Mouse (Mus musculus) macrophage (primary cell): Measurements from ENCODE around the gene Rreb1. TPM values are rescaled to one million over a fixed set of nuclear protein-coding genes. Genes with fewer than 3 reads are reported as not detected.

Experiments used
- H3K27ac ChIP-seq: fragments of 350-480 bp; formaldehyde crosslinking; 2 replicates; pipeline ENCODE4 v1.9.0; 2021
- H3K36me3 ChIP-seq: fragments of 350-480 bp; formaldehyde crosslinking; 2 replicates; pipeline ENCODE4 v1.9.0; 2021; ENCODE audit errors: inconsistent target
- H3K4me3 ChIP-seq: fragments of 350-480 bp; formaldehyde crosslinking; 2 replicates; pipeline ENCODE4 v1.9.0; 2021; ENCODE audit errors: inconsistent target
- H3K79me2 ChIP-seq: fragments of 350-480 bp; formaldehyde crosslinking; 2 replicates; pipeline ENCODE4 v1.9.0; 2021; ENCODE audit errors: inconsistent target
- WGBS: methylation state at CpG from one replicate; pipeline ENCODE4 v1.1.7; 2026; ENCODE audit warnings: inconsistent platforms; ENCODE audit not compliant: missing documents; 5-methylcytosine and 5-hydroxymethylcytosine counted together
- polyA plus RNA-seq: library from polyadenylated mRNA; stranded (reverse); fragments of 250-400 nt; gene quantifications from 3 replicates; pipeline ENCODE4 v1.2.4, GENCODE M21; 2018; ENCODE audit warnings: inconsistent platforms

The Rreb1 gene
- polyA plus RNA-seq, 1 experiment from 2014 or later = 32.3 TPM

GRCm38 (mm10) chr13:37989701-37990100 lies 211.5 kb downstream of the Rreb1 start:
- H3K4me3 ChIP-seq = no peak overlapping the region
- no peak overlapping the region for H3K27ac ChIP-seq
- H3K36me3 ChIP-seq = peaks cover 53% of the 10 kb centered on the region
- peaks cover 71% of the 10 kb centered on the region for H3K79me2 ChIP-seq
- WGBS = 90% methylated on average over 8 of the region's 8 CpGs

GRCm38 (mm10) chr13:37992638-37993371 lies 214.6 kb downstream of the Rreb1 start:
- Histone ChIP-seq H3K4me3 (peak overlapping the region; percentile 71), H3K27ac (peak overlapping the region; percentile 39), H3K36me3 (peaks cover 22% of the 10 kb centered on the region), H3K79me2 (peaks cover 58% of the 10 kb centered on the region)
- 3% methylated on average over 10 of the region's 10 CpGs for WGBS

DNA sequence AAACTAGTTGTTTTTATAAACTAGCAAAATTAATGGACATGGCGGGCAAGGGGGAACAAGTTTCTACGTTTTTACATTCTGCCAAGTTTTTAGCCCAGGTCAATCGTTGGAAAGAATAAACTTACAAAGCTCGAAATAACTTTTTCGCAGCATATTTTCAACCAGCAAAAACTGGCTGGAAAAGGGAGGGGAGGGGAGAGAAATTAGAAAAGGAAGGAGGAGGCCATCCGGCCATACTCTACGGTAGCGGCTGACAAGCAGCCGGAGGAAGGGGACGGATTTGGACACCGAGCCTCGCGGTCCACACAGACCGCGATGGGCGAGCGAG lies 215.1 kb downstream of the Rreb1 start:
- Histone ChIP-seq H3K79me2 (peaks cover 52% of the 10 kb centered on the region), H3K4me3 (peak overlapping the region; percentile 71), H3K27ac (peak overlapping the region; percentile 39), H3K36me3 (peaks cover 19% of the 10 kb centered on the region)
- WGBS = under 1% methylated on average over 14 of the region's 17 CpGs

DNA sequence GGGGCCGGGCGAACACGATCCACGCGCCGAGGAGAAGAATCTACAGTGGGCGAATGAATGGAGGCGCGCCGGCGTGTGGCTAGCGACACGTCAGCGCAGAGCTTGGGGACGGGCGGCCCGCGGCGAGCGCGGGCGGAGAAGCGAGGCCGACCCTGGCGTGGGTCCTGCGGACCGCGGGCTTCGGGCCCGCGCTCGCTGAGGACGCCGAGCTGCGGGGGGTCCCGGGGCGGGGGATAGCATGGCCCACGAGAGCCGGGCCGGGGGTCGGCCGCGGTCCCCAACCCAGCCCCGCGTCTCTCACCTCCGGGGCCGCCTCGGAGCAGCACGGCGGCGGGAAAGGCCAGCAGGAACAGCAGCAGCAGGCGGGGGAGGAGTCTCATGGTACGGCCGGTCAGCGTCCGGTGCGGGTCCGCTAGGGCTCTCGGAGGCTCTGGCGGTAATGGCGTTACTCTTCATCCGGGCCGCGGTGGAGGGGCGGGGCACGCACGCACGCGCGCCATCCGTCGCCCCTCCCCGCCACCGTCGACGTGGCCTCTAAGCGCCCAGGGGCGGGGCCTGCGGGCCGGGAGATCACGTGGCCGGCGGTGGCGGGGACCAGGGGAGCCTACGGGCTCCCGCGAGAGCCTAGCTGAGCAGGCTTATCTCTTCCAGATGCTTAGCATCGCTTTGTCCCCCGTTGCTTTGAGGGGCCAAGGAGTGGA lies 215.7 kb downstream of the Rreb1 start, which contains the start of gene Ssr1:
Gene Ssr1 (minus strand): TSS at position 514 of the 701 bp plus-strand sequence.
- WGBS = under 1% methylated on average over 73 of the region's 89 CpGs
- Histone ChIP-seq H3K4me3 (peak within 1 kb of the TSS; percentile 71), H3K27ac (peak within 1 kb of the TSS; percentile 39), H3K36me3 (peaks cover 14% of the 10 kb centered on the region), H3K79me2 (peaks cover 47% of the 10 kb centered on the region)

DNA sequence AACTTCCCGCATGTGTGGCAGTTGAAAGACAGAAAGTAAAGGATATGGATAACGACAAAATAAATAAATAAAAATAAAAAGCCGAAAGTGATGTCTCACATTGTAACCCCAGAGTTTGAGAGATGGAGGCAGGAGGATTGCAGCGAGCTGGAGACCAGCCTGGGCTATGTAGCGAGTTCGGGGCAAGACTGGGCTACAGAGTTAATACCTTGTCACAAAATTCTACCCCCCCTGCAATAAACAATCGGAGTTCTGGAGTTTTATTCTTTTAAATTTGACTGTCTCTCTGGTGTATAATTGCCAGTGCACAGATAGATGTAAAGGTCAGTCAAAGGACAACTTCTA lies 216.2 kb downstream of the Rreb1 start:
- Histone ChIP-seq H3K36me3 (peaks cover 8% of the 10 kb centered on the region; the same call in 1 of the 2 replicates), H3K4me3 (peak overlapping the region; percentile 22; the same call in 1 of the 2 replicates), H3K27ac (no peak overlapping the region), H3K79me2 (peaks cover 42% of the 10 kb centered on the region)
- 13% methylated on average over 7 of the region's 7 CpGs for WGBS

- Histone ChIP-seq H3K4me3 (no peak overlapping the region), H3K36me3 (no peaks in the 10 kb centered on the region), H3K79me2 (no peaks in the 10 kb centered on the region), H3K27ac (no peak overlapping the region)
- 89% methylated on average over 3 of the region's 3 CpGs for WGBS
Measured at GRCm38 (mm10) chr13:37999713-38000112, 221.5 kb downstream of the Rreb1 start.

Other genes with a start within 250 kb of the Rreb1 start
- gene Ssr1, start 215.8 kb downstream of the Rreb1 start, polyA plus RNA-seq = 68.9 to 114 TPM (median 98.9 TPM) in 3 replicates